Mouse (Mus musculus) thymus, adult 2 months (tissue): ENCODE results near the gene Gpr137. TPM values are rescaled to one million over a fixed set of nuclear protein-coding genes. Genes with fewer than 3 reads are reported as not detected.

Experiments used
- DNase-seq: peaks from one replicate; pipeline ENCODE4 v3.0.0; 2021
- H3K27ac ChIP-seq: fragments of 200-500 bp; 2 replicates; pipeline ENCODE4 v1.5.1; 2012; ENCODE audit warnings: low read length, control low read depth; ENCODE audit not compliant: control insufficient read depth, insufficient read depth
- H3K27me3 ChIP-seq: fragments of 200-500 bp; 2 replicates; pipeline ENCODE4 v1.6.1; 2012; ENCODE audit warnings: mild to moderate bottlenecking, low read length, moderate library complexity, mixed read lengths; ENCODE audit not compliant: control insufficient read depth, insufficient read depth
- H3K36me3 ChIP-seq: fragments of 200-500 bp; 2 replicates; pipeline ENCODE4 v1.6.1; 2012; ENCODE audit warnings: mild to moderate bottlenecking, low read length, moderate library complexity; ENCODE audit not compliant: control insufficient read depth, insufficient read depth
- H3K4me1 ChIP-seq: fragments of 200-500 bp; replicated peaks from 2 replicates; pipeline ENCODE4 v1.6.1; 2012; ENCODE audit warnings: low read length; ENCODE audit not compliant: control insufficient read depth, insufficient read depth
- H3K4me3 ChIP-seq: fragments of 200-500 bp; 2 replicates; pipeline ENCODE4 v1.5.1; 2012; ENCODE audit warnings: mild to moderate bottlenecking, low read length, control low read depth, moderate library complexity; ENCODE audit not compliant: control insufficient read depth, insufficient read depth
- CTCF ChIP-seq: fragments of 200-500 bp; IDR thresholded peaks from 2 replicates; pipeline ENCODE4 v1.5.1; 2012; ENCODE audit warnings: mild to moderate bottlenecking, control low read depth, low read length, moderate library complexity, borderline replicate concordance; ENCODE audit not compliant: control insufficient read depth, poor library complexity, insufficient read depth; ENCODE audit errors: extremely low read depth
- POLR2A ChIP-seq: fragments of 200-500 bp; IDR thresholded peaks from 2 replicates; pipeline ENCODE4 v1.6.1; 2012; ENCODE audit warnings: mild to moderate bottlenecking, low read length, control low read depth, moderate library complexity; ENCODE audit not compliant: control insufficient read depth, poor library complexity, insufficient read depth; ENCODE audit errors: extremely low read depth
- WGBS: fragments of 180-500 bp; shearing (Covaris S2); methylation state at CpG from one replicate; pipeline ENCODE4 v1.1.7; 2018; 5-methylcytosine and 5-hydroxymethylcytosine counted together
- polyA plus RNA-seq: library from polyadenylated mRNA; depleted of rRNA; stranded (reverse); fragments of >200 nt; gene quantifications from 2 replicates; pipeline ENCODE4 v1.2.3, GENCODE M21; 2012

Gpr137 gene
- polyA plus RNA-seq, 1 experiment, result 86.6 TPM

DNA sequence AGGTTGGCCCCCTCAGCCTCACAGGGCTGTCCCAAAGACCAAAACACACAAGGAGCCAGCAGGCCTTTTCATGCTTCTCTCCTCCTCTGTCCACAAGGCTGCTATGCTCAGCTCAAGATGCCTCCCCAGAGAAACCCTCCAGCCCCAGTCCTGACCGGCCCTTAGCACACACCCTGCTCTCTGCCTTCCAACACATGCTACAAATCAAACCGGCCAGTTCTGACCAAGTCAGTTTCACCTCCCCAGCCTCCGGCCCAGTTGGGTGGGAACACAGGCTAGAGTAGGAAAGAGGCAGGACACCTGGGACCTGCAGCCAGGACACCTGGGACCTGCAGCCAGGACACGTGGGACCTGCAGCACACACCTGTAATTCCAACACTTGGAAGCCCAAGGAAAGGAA is 25.8 kb downstream of the Gpr137 start:
- Histone ChIP-seq H3K4me1 (peaks cover 21% of the 10 kb centered on the region), H3K27ac (no peak overlapping the region), H3K4me3 (no peak overlapping the region), H3K27me3 (no peaks in the 10 kb centered on the region), H3K36me3 (peaks cover 4% of the 10 kb centered on the region; the same call in 1 of the 2 replicates)
- TF ChIP-seq CTCF, result no peak
- no peak for TF ChIP-seq POLR2A
- DNase-seq, result no peak
- 93% methylated on average over 4 of the region's 4 CpGs for WGBS

DNA sequence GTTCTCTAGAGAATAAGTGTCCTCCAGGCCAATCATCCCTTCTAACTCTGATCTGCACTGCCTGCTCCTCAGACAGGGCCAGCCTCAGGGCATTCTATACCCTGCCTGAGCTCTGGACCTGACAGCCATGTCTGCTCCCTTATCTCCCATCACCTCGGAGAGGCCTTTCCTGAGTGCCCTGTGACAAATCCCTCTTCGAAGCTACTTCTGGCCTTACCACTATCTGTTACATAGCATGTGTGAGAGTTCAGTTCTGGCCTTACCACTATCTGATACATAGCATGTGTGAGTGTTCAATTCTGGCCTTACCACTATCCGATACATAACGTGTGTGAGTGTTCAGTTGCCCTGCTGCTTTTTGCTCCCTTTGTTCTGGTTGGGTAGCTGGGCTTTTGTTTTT is 27.0 kb downstream of the Gpr137 start:
- Histone ChIP-seq H3K4me3 (no peak overlapping the region), H3K36me3 (peaks cover 4% of the 10 kb centered on the region; the same call in 1 of the 2 replicates), H3K27ac (no peak overlapping the region), H3K4me1 (peaks cover 19% of the 10 kb centered on the region), H3K27me3 (no peaks in the 10 kb centered on the region)
- TF ChIP-seq POLR2A (no peak), CTCF (no peak)
- WGBS, result 95% methylated on average over 4 of the region's 4 CpGs
- DNase-seq, result no peak

DNA sequence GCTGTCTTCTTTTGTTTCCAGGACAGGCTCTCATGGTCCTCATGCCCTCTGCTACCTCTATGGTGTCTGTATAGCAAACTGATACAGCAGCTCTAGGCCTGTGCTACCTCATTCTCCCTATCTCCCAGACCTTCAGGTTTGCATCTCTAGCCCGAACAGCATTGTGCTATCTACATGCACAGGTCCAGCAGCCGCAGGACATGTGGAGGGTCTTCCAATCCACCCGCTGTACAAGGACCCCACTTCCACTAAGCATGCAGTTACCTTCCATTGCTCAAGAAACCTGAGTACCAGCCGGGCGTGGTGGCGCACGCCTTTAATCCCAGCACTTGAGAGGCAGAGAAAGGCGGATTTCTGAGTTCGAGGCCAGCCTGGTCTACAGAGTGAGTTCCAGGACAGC is 27.7 kb downstream of the Gpr137 start:
- no peak for TF ChIP-seq CTCF
- Histone ChIP-seq H3K4me3 (no peak overlapping the region), H3K36me3 (peaks cover 4% of the 10 kb centered on the region; the same call in 1 of the 2 replicates), H3K27ac (no peak overlapping the region), H3K27me3 (no peaks in the 10 kb centered on the region), H3K4me1 (peaks cover 16% of the 10 kb centered on the region)
- WGBS, result 98% methylated on average over 9 of the region's 9 CpGs
- no peak for DNase-seq

DNA sequence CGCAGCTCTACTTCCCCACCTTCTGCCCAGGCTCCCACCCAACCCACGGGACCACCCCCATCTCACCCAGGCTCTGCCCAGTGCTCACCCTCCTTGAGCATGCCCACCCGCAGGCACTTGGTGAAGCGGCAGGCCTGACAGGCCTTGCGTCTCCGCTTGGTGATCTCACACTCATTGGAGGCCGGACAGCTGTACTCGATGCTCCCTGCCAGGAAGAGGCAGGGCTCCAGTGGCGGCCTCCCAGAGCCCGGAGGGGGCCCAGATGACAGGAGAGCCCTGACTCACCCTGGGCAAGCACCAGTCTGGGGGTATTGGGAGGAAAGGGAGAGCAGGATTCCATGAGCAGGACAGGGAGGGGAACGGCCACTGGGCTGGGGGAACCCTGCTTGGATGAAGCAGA is 28.3 kb downstream of the Gpr137 start:
- 98% methylated on average over 11 of the region's 11 CpGs for WGBS
- DNase-seq, result no peak
- Histone ChIP-seq H3K27me3 (no peaks in the 10 kb centered on the region), H3K4me1 (peaks cover 16% of the 10 kb centered on the region), H3K27ac (no peak overlapping the region), H3K4me3 (no peak overlapping the region), H3K36me3 (peaks cover 4% of the 10 kb centered on the region; the same call in 1 of the 2 replicates)
- TF ChIP-seq POLR2A (no peak), CTCF (no peak)

DNA sequence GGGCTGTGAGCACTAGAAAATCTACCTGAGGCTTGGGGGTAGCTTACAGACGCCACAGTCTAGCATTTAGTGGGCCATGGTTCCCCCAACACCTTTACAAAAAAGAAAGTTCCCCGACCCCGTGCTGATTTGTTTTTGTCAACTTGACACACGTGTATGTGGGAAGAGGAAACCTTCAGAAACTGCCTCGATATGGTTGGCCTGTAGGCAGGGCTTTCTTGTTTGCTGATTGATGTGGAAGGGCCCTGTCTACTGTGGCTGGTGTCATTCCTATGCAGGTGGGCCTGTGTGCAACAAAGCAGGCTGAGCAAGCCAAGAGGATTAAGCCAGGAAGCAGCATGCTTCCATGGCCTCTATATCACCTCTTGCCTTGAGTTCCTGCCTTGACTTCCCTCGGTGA is 29.2 kb downstream of the Gpr137 start:
- no peaks in the 10 kb centered on the region for H3K27me3 ChIP-seq
- WGBS, result 21% methylated on average over 6 of the region's 6 CpGs
- peaks cover 21% of the 10 kb centered on the region for H3K4me1 ChIP-seq
- TF ChIP-seq POLR2A (no peak), CTCF (no peak)
- DNase-seq, result no peak
- peaks cover 4% of the 10 kb centered on the region; the same call in 1 of the 2 replicates for H3K36me3 ChIP-seq
- no peak overlapping the region for H3K27ac ChIP-seq
- no peak overlapping the region for H3K4me3 ChIP-seq

DNA sequence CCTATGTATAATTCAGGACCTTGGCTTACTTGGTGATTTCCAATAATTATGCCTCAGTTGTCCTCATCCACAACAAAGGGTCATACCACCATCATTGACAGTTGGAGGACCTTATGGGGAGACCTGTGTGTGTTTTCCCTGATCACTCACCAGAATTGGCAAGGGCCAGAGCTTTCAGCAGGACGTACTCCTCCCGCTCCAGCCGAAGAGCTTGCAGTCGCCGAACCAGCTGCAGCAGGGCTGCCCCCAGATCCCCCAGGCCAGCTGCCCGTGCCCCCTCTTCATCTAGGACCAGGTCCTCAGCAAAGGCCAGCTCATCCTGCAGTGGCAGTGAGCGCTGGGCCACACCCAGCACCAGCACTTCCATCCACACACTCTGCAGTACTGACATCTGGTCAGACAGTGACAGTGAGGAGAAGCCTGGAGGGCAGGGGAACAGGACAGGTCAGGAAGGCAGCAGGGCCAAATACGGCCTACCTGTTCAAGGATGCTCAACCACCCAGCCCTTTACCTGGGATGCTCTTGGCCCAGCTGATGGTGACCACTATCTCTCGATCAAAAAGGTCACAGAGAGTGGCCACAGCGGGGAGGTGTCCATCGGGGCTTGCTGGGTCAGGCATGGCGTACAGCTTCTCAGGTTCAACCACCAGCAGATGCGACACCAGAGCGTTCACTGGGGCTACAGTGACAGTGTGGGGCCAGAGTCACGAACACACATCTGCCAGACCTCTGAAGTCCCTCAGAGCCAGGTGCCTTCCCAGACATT is 29.9 kb downstream of the Gpr137 start:
- 96% methylated on average over 15 of the region's 15 CpGs for WGBS
- Histone ChIP-seq H3K4me3 (no peak overlapping the region), H3K36me3 (peaks cover 4% of the 10 kb centered on the region; the same call in 1 of the 2 replicates), H3K27me3 (no peaks in the 10 kb centered on the region), H3K27ac (no peak overlapping the region), H3K4me1 (peaks cover 25% of the 10 kb centered on the region)
- no peak for DNase-seq
- TF ChIP-seq POLR2A, result no peak
- no peak for TF ChIP-seq CTCF
